In the genomic region with DNA sequence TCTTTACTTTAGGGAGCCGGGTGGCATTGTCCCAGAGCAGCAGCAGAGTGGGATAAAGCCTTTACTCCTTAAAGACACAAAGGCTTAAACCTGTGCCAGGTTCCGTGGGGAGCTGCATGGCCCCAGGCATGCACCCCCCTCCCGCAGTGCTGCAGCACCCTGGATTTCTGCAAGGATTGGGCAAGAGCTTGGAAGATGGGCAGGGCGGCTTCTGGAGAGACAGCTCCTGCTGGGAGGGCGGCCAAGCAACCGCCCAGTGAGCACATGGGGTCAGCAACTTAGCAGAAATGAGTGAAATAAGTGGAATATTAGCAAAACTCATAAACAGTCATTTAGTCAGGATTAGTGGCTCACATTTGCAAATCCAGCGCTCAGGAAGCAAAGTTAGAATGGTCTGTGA, we compare ENCODE assay signal across 10 mouse cellular contexts. TPM values are rescaled to one million over a fixed set of nuclear protein-coding genes. Genes with fewer than 3 reads are reported as not detected.
"Had no signal": no experiment of that assay in that cellular context is flagged by ENCODE, and none has a peak within 500 bp of the region (broad histone marks: within the 10 kb centered on the region; RNA-seq: fewer than 3 reads in every experiment).

No protein-coding gene starts in this region.

- DNase-seq: kidney, adult 8-10 months; kidney, postnatal 25 days; lung, embryonic 14.5 days; lung, postnatal 14 days; right cerebral cortex, postnatal 4 days; thymus, adult 2 months; thymus, postnatal 25 days had no signal

RNA-seq across cellular contexts. Expression of gene Ror2, which starts 50.9 kb away (rescaled TPM):
- total RNA-seq: megakaryocyte progenitor cell, adult 5-6 weeks; monocyte, adult 5-6 weeks; neutrophil, adult 5-6 weeks had no signal
